Mouse (Mus musculus): Measurements from ENCODE around the gene Vmn2r13. TPM values are rescaled to one million over a fixed set of nuclear protein-coding genes. Genes with fewer than 3 reads are reported as not detected.

Gene Vmn2r13
- polyA plus RNA-seq, 1 experiment from 2014 or later, result not detected

Other genes starting within 250 kb of the Vmn2r13 start
- gene Vmn2r10, start 185.7 kb downstream of the Vmn2r13 start, polyA plus RNA-seq (2014; fragmentation: Nextera tagmentation; extraction: Ambion mirVana), result not detected in 2 replicates
- not detected in 2 replicates for gene Vmn2r11, start 132.6 kb downstream of the Vmn2r13 start, polyA plus RNA-seq (2014; fragmentation: Nextera tagmentation; extraction: Ambion mirVana)
- gene Vmn2r12, start 94.2 kb downstream of the Vmn2r13 start, polyA plus RNA-seq (2014; fragmentation: Nextera tagmentation; extraction: Ambion mirVana), result not detected in 2 replicates
- gene Vmn2r14, start 32.5 kb upstream of the Vmn2r13 start, polyA plus RNA-seq (2014; fragmentation: Nextera tagmentation; extraction: Ambion mirVana), result not detected in 2 replicates
- gene Vmn2r15, start 105.4 kb upstream of the Vmn2r13 start, polyA plus RNA-seq (2014; fragmentation: Nextera tagmentation; extraction: Ambion mirVana), result not detected in 2 replicates
- gene Vmn2r16, start 138.0 kb upstream of the Vmn2r13 start, polyA plus RNA-seq (2014; fragmentation: Nextera tagmentation; extraction: Ambion mirVana), result not detected in 2 replicates
- gene Vmn2r17, start 227.5 kb upstream of the Vmn2r13 start, polyA plus RNA-seq (2014; fragmentation: Nextera tagmentation; extraction: Ambion mirVana), result not detected in 2 replicates